Mouse (Mus musculus) limb, embryonic 10.5 days (tissue): ENCODE measurements at regions not wholly inside any gene's neighbourhood (a gene's known extent, or its start where the extent isn't known, plus 50 kb on each side); places are given as distances from the start of the nearest gene placed in this dataset.
A peak's percentile ranks its signal among the peaks of the same experiment; 100 is the strongest.

Experiments used
- DNase-seq: peaks from one replicate; pipeline ENCODE4 v3.0.0-alpha.2; 2017; ENCODE audit warnings: low spot score
- H3K27ac ChIP-seq: fragments of 300-500 bp; sonication (generic); 2 replicates; pipeline ENCODE4 v1.5.1; 2016; ENCODE audit warnings: mild to moderate bottlenecking
- H3K27me3 ChIP-seq: fragments of 300-500 bp; sonication (generic); 2 replicates; pipeline ENCODE4 v1.6.1; 2016; ENCODE audit warnings: low read depth, mild to moderate bottlenecking; ENCODE audit not compliant: poor library complexity, severe bottlenecking
- H3K36me3 ChIP-seq: fragments of 300-500 bp; sonication (generic); 2 replicates; pipeline ENCODE4 v1.6.1; 2016; ENCODE audit warnings: mild to moderate bottlenecking, moderate library complexity
- H3K4me1 ChIP-seq: fragments of 300-500 bp; sonication (generic); 2 replicates; pipeline ENCODE4 v1.6.1; 2016
- H3K4me3 ChIP-seq: fragments of 300-500 bp; sonication (generic); 2 replicates; pipeline ENCODE4 v1.5.1; 2016; ENCODE audit warnings: mild to moderate bottlenecking, moderate library complexity
- H3K9me3 ChIP-seq: fragments of 300-500 bp; sonication (generic); replicated peaks from 2 replicates; pipeline ENCODE4 v1.6.1; 2016; ENCODE audit warnings: mild to moderate bottlenecking
- WGBS: fragments of 180-500 bp; shearing (Covaris S2); methylation state at CpG from one replicate; pipeline ENCODE4 v1.1.7; 2016; 5-methylcytosine and 5-hydroxymethylcytosine counted together

GRCm38 (mm10) chr17:85876853-85877252, 188.8 kb upstream of the Six2 start:
- DNase-seq, result no peak
- no peaks in the 10 kb centered on the region for H3K36me3 ChIP-seq
- H3K9me3 ChIP-seq, result no peaks in the 10 kb centered on the region
- WGBS, result 45% methylated on average over 10 of the region's 10 CpGs
- peaks cover 62% of the 10 kb centered on the region for H3K4me1 ChIP-seq
- H3K27ac ChIP-seq, result peak overlapping the region; percentile 61
- H3K4me3 ChIP-seq, result no peak overlapping the region
- peaks cover 57% of the 10 kb centered on the region for H3K27me3 ChIP-seq

- Histone ChIP-seq H3K27me3 (peaks cover 69% of the 10 kb centered on the region), H3K4me1 (peaks cover 65% of the 10 kb centered on the region), H3K36me3 (no peaks in the 10 kb centered on the region), H3K4me3 (0 out of 2 replicates have a peak overlapping the region, but pooled peaks have one; percentile 6), H3K9me3 (no peaks in the 10 kb centered on the region), H3K27ac (no peak overlapping the region)
- 18% methylated on average over 13 of the region's 13 CpGs for WGBS
- no peak for DNase-seq
Observed at GRCm38 (mm10) chr17:85873853-85874586, 185.9 kb upstream of the Six2 start.

GRCm38 (mm10) chr17:85872903-85873413, 184.9 kb upstream of the Six2 start:
- Histone ChIP-seq H3K9me3 (no peaks in the 10 kb centered on the region), H3K27ac (peak overlapping the region; percentile 48; the same call in 1 of the 2 replicates), H3K4me3 (no peak overlapping the region), H3K4me1 (peaks cover 76% of the 10 kb centered on the region), H3K36me3 (no peaks in the 10 kb centered on the region), H3K27me3 (peaks cover 63% of the 10 kb centered on the region)
- DNase-seq, result no peak
- WGBS, result 35% methylated on average over 6 of the region's 6 CpGs

- Histone ChIP-seq H3K9me3 (no peaks in the 10 kb centered on the region), H3K4me3 (no peak overlapping the region), H3K27ac (peak overlapping the region; percentile 73), H3K4me1 (peaks cover 71% of the 10 kb centered on the region), H3K27me3 (peaks cover 59% of the 10 kb centered on the region), H3K36me3 (no peaks in the 10 kb centered on the region)
- no peak for DNase-seq
- WGBS, result 53% methylated on average over 8 of the region's 8 CpGs
Observed at GRCm38 (mm10) chr17:85870406-85870805, 182.3 kb upstream of the Six2 start.

- no peak overlapping the region for H3K4me3 ChIP-seq
- no peaks in the 10 kb centered on the region for H3K36me3 ChIP-seq
- peak overlapping the region; percentile 73 for H3K27ac ChIP-seq
- no peaks in the 10 kb centered on the region for H3K9me3 ChIP-seq
- peaks cover 55% of the 10 kb centered on the region for H3K27me3 ChIP-seq
- H3K4me1 ChIP-seq, result peaks cover 65% of the 10 kb centered on the region
- DNase-seq, result peak; percentile 63
- WGBS, result 46% methylated on average over 5 of the region's 5 CpGs
Observed at GRCm38 (mm10) chr17:85869179-85869578, 181.1 kb upstream of the Six2 start.

- Histone ChIP-seq H3K4me3 (no peak overlapping the region), H3K36me3 (no peaks in the 10 kb centered on the region), H3K9me3 (no peaks in the 10 kb centered on the region), H3K4me1 (peaks cover 55% of the 10 kb centered on the region), H3K27me3 (peaks cover 46% of the 10 kb centered on the region), H3K27ac (peak overlapping the region; percentile 73; the same call in 1 of the 2 replicates)
- no peak for DNase-seq
- 83% methylated on average over 12 of the region's 12 CpGs for WGBS
Observed at GRCm38 (mm10) chr17:85867945-85868616, 180.0 kb upstream of the Six2 start.

GRCm38 (mm10) chr17:85866581-85866980, 178.5 kb upstream of the Six2 start:
- H3K9me3 ChIP-seq, result no peaks in the 10 kb centered on the region
- WGBS, result 82% methylated on average over 3 of the region's 3 CpGs
- H3K4me3 ChIP-seq, result no peak overlapping the region
- DNase-seq, result no peak
- peaks cover 47% of the 10 kb centered on the region for H3K4me1 ChIP-seq
- H3K36me3 ChIP-seq, result no peaks in the 10 kb centered on the region
- H3K27ac ChIP-seq, result no peak overlapping the region
- H3K27me3 ChIP-seq, result peaks cover 41% of the 10 kb centered on the region

GRCm38 (mm10) chr17:85865940-85866339, 177.9 kb upstream of the Six2 start:
- WGBS, result 96% methylated on average over 4 of the region's 4 CpGs

GRCm38 (mm10) chr17:85861328-85861727, 173.3 kb upstream of the Six2 start:
- no peak for DNase-seq
- Histone ChIP-seq H3K4me1 (peaks cover 41% of the 10 kb centered on the region), H3K9me3 (no peaks in the 10 kb centered on the region), H3K4me3 (no peak overlapping the region), H3K36me3 (no peaks in the 10 kb centered on the region), H3K27me3 (peaks cover 27% of the 10 kb centered on the region), H3K27ac (no peak overlapping the region)
- WGBS, result 69% methylated on average over 9 of the region's 9 CpGs

More at GRCm38 (mm10) chr17:85865940-85866339, 177.9 kb upstream of the Six2 start:
- Histone ChIP-seq H3K9me3 (no peaks in the 10 kb centered on the region), H3K4me3 (no peak overlapping the region), H3K36me3 (no peaks in the 10 kb centered on the region), H3K27me3 (peaks cover 36% of the 10 kb centered on the region), H3K27ac (no peak overlapping the region), H3K4me1 (peaks cover 51% of the 10 kb centered on the region)
- DNase-seq, result no peak

- peaks cover 27% of the 10 kb centered on the region for H3K27me3 ChIP-seq
- H3K4me1 ChIP-seq, result peaks cover 41% of the 10 kb centered on the region
- H3K36me3 ChIP-seq, result no peaks in the 10 kb centered on the region
- H3K4me3 ChIP-seq, result no peak overlapping the region
- H3K27ac ChIP-seq, result no peak overlapping the region
- H3K9me3 ChIP-seq, result no peaks in the 10 kb centered on the region
- no peak for DNase-seq
- WGBS, result 70% methylated on average over 4 of the region's 4 CpGs
Observed at GRCm38 (mm10) chr17:85860797-85861196, 172.7 kb upstream of the Six2 start.

GRCm38 (mm10) chr17:85859926-85860707, 172.0 kb upstream of the Six2 start:
- H3K9me3 ChIP-seq, result no peaks in the 10 kb centered on the region
- H3K27ac ChIP-seq, result no peak overlapping the region
- DNase-seq, result no peak
- no peak overlapping the region for H3K4me3 ChIP-seq
- 80% methylated on average over 15 of the region's 15 CpGs for WGBS
- peaks cover 41% of the 10 kb centered on the region for H3K4me1 ChIP-seq
- no peaks in the 10 kb centered on the region for H3K36me3 ChIP-seq
- peaks cover 23% of the 10 kb centered on the region for H3K27me3 ChIP-seq

GRCm38 (mm10) chr17:85858516-85858915, 170.4 kb upstream of the Six2 start:
- no peak overlapping the region for H3K27ac ChIP-seq
- DNase-seq, result no peak
- WGBS, result 83% methylated on average over 2 of the region's 2 CpGs

More at GRCm38 (mm10) chr17:85858516-85858915, 170.4 kb upstream of the Six2 start:
- Histone ChIP-seq H3K4me3 (no peak overlapping the region), H3K27me3 (peaks cover 25% of the 10 kb centered on the region), H3K36me3 (no peaks in the 10 kb centered on the region), H3K4me1 (peaks cover 41% of the 10 kb centered on the region), H3K9me3 (no peaks in the 10 kb centered on the region)
